8 mouse cellular contexts compared by ENCODE assay signal in the genomic region with DNA sequence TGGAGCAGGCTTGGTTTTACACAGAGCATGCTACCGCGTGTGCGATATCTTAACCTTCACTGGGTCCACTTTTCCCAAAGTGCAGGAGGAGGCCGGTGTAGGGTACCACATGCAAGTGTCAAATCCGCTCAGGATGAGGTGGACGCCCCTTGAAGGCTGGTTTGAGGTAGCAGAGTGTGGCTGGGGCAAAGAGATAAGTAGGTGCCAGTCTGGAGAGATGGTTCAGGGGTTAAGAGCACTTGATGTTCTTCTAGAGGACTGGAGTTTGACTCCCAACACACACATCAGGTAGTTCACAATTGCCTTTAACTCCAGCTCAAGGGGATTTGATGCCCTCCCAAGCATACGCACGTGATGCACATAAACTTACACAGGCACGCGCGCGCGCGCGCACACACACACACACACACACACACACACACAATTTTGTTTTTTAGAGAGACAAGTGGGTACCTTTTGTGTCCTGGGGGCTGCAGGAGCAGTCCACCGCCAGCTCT. TPM values are rescaled to one million over a fixed set of nuclear protein-coding genes. Genes with fewer than 3 reads are reported as not detected.
A peak's percentile ranks its signal among the peaks of the same experiment; 100 is the strongest.
DNase-seq lines count a peak whose midpoint lies in the region; ATAC-seq and TF ChIP-seq lines count a peak whose summit lies in the region.

No protein-coding gene starts in this region.

- peak; percentile 42 for DNase-seq in cerebellum, adult 9-10 months
- DNase-seq in cerebellum, postnatal 36 days: no peak
- DNase-seq in testis, postnatal 14 days (ENCODE audit: low spot score): no peak
- no peak for DNase-seq in urinary bladder, adult 18-20 months (ENCODE audit: low spot score in 2 of 2)
- no peak for DNase-seq in layer of hippocampus, adult 11-12 months (ENCODE audit: low spot score)

- no peaks in the 10 kb centered on the region for H3K27me3 ChIP-seq in testis, adult 2 months (ENCODE audit: control insufficient read depth, insufficient read depth, low read length)
- no peaks in the 10 kb centered on the region for H3K27me3 ChIP-seq in intestine, postnatal 0 days (replicated peaks; ENCODE audit: control insufficient read depth, insufficient read depth, low read length)
- H3K27me3 ChIP-seq in neural tube, embryonic 14.5 days (ENCODE audit: control insufficient read depth, insufficient read depth, low read length): no peaks in the 10 kb centered on the region

- no peak overlapping the region for H3K27ac ChIP-seq in testis, adult 2 months (ENCODE audit: control insufficient read depth, insufficient read depth, low read depth, low read length)
- no peak overlapping the region for H3K27ac ChIP-seq in intestine, postnatal 0 days (ENCODE audit: low read depth, low read length)
- H3K27ac ChIP-seq in neural tube, embryonic 14.5 days (ENCODE audit: low read depth, low read length): peak overlapping the region; percentile 82

- no peak for TF ChIP-seq POLR2A in testis, adult 2 months (IDR thresholded peaks at IDR 0.05; ENCODE audit: control insufficient read depth, low read depth, low read length)

- no peak for TF ChIP-seq CTCF in testis, adult 2 months (IDR thresholded peaks at IDR 0.05; ENCODE audit: control insufficient read depth, insufficient read depth, insufficient replicate concordance, low read depth, low read length)
- TF ChIP-seq CTCF in intestine, postnatal 0 days (IDR thresholded peaks at IDR 0.05; ENCODE audit: low read depth): no peak

- no peaks in the 10 kb centered on the region for H3K9me3 ChIP-seq in intestine, postnatal 0 days (ENCODE audit: control insufficient read depth)
- H3K9me3 ChIP-seq in neural tube, embryonic 14.5 days (ENCODE audit: control insufficient read depth, low read length): no peaks in the 10 kb centered on the region

- peak overlapping the region; percentile 94 for H3K4me2 ChIP-seq in intestine, postnatal 0 days (replicated peaks; ENCODE audit: low read depth)
- H3K4me2 ChIP-seq in neural tube, embryonic 14.5 days (ENCODE audit: low read depth, low read length): peak overlapping the region; percentile 66

- H3K4me1 ChIP-seq in testis, adult 2 months (ENCODE audit: control insufficient read depth, insufficient read depth, low read length): peaks cover 8% of the 10 kb centered on the region
- no peaks in the 10 kb centered on the region; the same call in 1 of the 2 replicates for H3K4me1 ChIP-seq in intestine, postnatal 0 days (replicated peaks; ENCODE audit: control insufficient read depth, insufficient read depth, low read length)
- peaks cover 9% of the 10 kb centered on the region for H3K4me1 ChIP-seq in neural tube, embryonic 14.5 days (ENCODE audit: control insufficient read depth, insufficient read depth, low read length)

- H3K9ac ChIP-seq in intestine, postnatal 0 days (ENCODE audit: low read depth, low read length): peak overlapping the region; percentile 64
- H3K9ac ChIP-seq in neural tube, embryonic 14.5 days (replicated peaks; ENCODE audit: low read depth, low read length): peak overlapping the region; percentile 64

- WGBS in intestine, postnatal 0 days: 7% methylated on average over 16 of the region's 16 CpGs
- WGBS in neural tube, embryonic 14.5 days: 15% methylated on average over 16 of the region's 16 CpGs

- no peak for ATAC-seq in intestine, postnatal 0 days
- no peak for ATAC-seq in neural tube, embryonic 14.5 days (ENCODE audit: low read depth)

- no peaks in the 10 kb centered on the region for H3K36me3 ChIP-seq in testis, adult 2 months (ENCODE audit: control insufficient read depth, insufficient read depth, low read length)
- H3K36me3 ChIP-seq in intestine, postnatal 0 days (ENCODE audit: control insufficient read depth, insufficient read depth): peaks cover 13% of the 10 kb centered on the region; the same call in 1 of the 2 replicates
- H3K36me3 ChIP-seq in neural tube, embryonic 14.5 days (ENCODE audit: control insufficient read depth, insufficient read depth, low read length): peaks cover 10% of the 10 kb centered on the region; the same call in 1 of the 2 replicates

- H3K4me3 ChIP-seq in testis, adult 2 months (ENCODE audit: control insufficient read depth, low read depth, low read length): peak overlapping the region; percentile 72
- peak overlapping the region; percentile 91 for H3K4me3 ChIP-seq in intestine, postnatal 0 days (ENCODE audit: low read depth, low read length)
- H3K4me3 ChIP-seq in neural tube, embryonic 14.5 days (ENCODE audit: low read depth, low read length): peak overlapping the region; percentile 86

RNA-seq across cellular contexts. Expression of a gene that starts 1.0 kb away (rescaled TPM):
- 0.27 and 0.40 TPM in 2 replicates for polyA plus RNA-seq in testis, adult 2 months (2012; rRNA removed)
- polyA plus RNA-seq in intestine, postnatal 0 days (2015; fragmentation: Nextera tagmentation; extraction: Ambion mirVana): 0.99 and 1.2 TPM in 2 replicates
- 2.7 TPM in 2 replicates for polyA plus RNA-seq in neural tube, embryonic 14.5 days (2014; fragmentation: Nextera tagmentation; extraction: Ambion mirVana)

RNA-seq across cellular contexts. Expression of a gene that starts 51.5 kb away (rescaled TPM):
- 12.2 and 13.8 TPM in 2 replicates for polyA plus RNA-seq in testis, adult 2 months (2012; rRNA removed)
- polyA plus RNA-seq in intestine, postnatal 0 days (2015; fragmentation: Nextera tagmentation; extraction: Ambion mirVana): 78.6 and 82.6 TPM in 2 replicates
- 51.0 and 53.2 TPM in 2 replicates for polyA plus RNA-seq in neural tube, embryonic 14.5 days (2014; fragmentation: Nextera tagmentation; extraction: Ambion mirVana)
